Mouse (Mus musculus): ENCODE results near the gene Dmkn.
"Not testable (repeated sequence)": the region's sequence is repeated elsewhere in the genome, so short reads cannot be mapped to it uniquely, and the experiment has no call there.

Gene Dmkn

DNA sequence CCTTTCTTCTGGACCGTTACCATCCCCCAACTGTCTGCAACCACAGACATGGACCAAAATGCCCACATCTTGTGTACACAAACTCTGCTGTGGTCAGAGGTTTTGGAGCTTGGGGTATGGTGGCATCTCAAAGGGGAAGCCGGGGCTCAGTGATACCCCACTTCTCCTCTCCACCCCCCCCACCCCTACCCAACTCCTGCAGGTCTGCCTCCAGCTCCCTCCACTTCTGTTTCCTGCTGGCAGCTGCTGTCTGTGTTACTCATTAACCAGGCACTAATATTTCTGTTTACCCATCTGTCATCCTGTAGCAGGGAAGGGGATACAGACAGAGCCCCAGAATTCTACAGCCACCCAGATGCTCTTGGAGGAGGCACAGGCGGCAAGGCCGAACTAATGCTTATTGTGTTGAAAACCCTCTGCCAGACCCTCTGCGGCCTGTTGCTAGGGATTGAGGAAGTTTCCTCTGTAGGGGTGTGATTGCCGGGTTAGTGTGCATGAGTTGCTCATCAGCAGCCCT lies 48.8 kb downstream of the Dmkn start:
- DNase-seq (ENCODE audit: low spot score): no peak

DNA sequence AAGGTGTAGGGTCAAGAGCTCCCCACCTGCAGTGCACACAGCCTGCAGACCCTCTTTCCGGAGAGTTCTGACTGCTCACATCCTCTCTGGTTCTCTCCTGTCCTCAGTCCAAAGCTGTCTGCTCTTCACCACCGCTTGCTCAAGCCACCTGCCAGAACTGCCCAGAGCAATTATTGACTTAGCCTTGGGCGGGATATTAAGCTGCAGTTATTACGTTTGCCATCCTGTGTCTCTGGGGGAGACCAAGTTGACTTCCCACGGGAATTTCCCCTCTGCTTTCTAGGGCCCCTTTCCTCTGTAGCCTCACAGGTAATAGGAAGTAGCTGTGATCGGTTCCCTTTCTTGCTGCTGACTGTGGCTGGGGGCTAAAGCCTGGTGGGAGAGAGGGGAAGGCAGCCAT lies 56.6 kb downstream of the Dmkn start:
- no peak for DNase-seq (ENCODE audit: low spot score)

DNA sequence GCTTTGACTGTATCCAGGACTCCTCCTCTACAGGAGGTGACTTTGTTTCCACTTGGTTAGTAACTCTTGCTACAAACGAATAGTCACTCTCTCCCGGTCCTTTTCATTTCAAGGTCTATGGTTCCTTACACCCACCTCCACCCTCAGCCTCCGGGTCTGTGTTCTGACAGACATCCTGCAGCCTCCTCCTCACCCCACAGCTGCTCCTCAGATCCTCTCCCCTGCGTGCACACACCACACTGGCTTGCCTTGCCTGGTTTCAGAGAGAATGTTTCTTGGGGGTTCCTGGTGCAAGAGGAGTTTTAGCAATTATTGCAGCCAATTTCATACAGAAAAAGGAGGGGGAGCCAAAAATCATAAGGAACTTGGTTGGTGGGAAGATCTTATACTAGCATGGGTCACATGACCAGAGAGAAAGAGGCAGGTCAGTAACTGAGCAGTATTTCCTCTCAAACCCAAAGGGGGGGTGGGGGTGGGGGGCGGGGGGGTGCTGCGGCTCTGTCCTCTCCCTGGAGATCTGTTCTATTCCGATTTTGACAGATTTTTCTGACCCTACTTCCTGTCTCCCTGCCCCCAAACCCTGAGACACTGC lies 57.4 kb downstream of the Dmkn start:
- no peak for DNase-seq (ENCODE audit: low spot score)

DNA sequence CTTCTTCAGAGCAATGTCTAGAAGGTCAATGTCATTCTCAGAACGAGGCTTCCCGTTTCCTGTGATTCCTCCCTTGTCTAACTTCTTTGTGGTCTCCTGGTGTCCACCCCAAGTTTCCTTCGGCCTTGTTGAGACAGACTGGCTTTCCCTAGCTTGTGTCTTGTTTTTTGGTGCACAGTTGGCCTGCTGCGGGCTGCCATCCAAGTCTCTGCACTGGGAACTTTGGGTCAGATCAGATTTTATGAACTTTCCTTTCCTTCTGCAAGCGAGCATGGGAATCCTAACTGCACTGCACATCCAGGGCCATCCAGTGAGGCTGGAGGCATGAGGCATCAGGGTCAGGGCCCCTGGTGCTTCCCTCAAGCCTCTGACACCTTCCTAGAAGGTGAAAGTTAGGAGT lies 58.0 kb downstream of the Dmkn start:
- no peak for DNase-seq (ENCODE audit: low spot score)

DNA sequence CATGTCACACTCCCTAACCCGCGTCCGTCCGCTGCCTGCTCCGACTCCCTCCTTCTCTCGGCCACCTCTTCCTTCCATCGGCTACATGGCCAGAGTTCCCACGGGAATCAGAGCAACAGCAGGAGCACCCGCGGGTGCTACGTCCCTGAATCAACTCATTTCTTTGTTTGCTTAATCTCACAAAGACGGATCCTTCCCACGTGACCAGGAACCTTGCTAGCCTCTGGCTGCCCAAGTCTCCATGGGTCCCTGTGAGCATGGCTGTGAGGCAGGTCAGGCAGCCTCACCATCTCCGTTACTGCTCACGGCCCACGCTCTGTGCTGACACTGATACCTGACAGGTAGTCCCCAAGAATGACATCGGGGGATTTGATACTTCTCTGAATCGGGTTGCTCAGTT lies 60.1 kb downstream of the Dmkn start, which contains the start of gene Ffar2:
Gene Ffar2, minus strand, starts transcription at position 101 of the 400 bp plus-strand sequence.
- no peak for DNase-seq (ENCODE audit: low spot score)

DNA sequence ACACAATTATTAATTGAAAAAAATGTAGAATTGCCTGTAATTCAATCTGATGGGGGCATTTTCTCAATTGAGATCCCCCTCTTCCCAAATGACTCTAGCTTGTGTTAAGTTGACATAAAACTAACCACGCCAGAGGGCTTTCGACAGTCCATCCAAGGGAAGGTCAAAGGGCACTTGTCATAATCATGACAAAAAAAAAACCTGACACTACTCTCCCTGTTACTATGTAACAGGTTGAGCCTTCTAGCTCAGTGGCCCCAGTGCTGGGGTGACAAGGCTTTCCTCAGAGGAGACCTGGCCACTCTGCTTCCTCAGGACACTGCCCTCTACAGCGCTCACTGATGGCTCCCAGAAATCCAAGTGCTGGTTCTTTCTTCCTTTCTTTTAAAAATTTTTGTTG lies 60.8 kb downstream of the Dmkn start:
- no peak for DNase-seq (ENCODE audit: low spot score)

DNA sequence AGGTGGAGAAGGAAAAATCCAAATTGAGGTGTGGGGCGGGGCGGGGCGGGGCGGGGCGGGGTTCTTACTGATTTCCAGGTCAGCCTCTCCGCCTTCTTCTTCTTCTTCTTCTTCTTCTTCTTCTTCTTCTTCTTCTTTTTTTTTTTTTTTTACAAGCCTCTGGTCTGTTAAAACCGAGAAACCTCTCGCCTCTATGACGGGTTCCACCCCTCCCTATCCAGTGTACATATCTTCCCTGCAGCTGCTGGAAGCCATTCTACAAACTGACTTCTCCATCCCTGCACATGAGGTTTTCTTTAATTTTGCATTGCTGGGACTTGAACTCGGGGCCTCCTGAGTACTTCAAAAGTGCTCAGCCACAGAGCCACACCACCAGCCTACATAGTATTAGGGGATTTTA lies 63.1 kb downstream of the Dmkn start:
- DNase-seq (ENCODE audit: low spot score): no peak

DNA sequence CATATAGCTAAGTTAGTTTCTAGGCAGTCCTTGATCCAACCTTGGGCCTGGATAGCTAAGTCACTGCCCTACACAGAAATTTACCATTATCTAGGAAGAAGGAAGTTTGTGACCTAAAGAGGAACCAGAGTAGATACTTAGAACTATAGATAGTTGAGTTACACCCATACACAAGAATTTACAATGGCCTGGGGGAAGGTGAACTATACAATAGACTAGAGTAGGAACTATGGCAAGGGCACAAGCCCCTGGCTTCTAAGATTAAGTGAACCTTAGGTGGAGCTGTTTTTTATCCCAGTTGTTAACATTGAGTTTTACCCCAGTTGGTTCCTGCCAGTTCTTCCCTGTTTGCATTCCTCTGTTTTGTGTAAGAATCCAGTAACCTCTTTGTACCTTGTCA lies 65.3 kb downstream of the Dmkn start:
- not testable (repeated sequence) for DNase-seq (ENCODE audit: low spot score)

DNA sequence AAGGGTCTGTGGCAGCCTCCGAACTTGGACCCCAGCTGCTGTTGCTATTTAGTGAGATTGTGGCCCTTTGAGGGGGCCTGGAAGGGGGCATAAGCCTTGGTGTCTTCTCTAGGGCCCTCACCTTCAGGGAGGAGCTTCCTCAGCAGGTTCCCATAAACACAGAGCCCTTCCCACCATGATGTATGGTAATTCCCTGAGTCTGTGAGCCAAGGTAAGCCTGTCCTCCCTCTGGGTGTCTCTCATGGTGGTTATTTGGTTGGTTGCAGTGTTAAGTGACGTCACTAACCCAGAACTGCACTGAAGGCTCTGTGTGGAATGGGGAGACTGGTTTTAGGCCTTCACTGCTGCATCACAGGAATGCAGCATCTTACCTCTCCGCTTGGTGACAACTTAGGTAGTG lies 65.9 kb downstream of the Dmkn start:
- no peak for DNase-seq (ENCODE audit: low spot score)
